Mouse (Mus musculus) CH12F3 (cell line): ENCODE data around the gene Tmeff1.
"Not testable (repeated sequence)": the region's sequence is repeated elsewhere in the genome, so short reads cannot be mapped to it uniquely, and the experiment has no call there.

Experiments used
- in situ Hi-C: fragments of 300-500 bp; cut with MboI; formaldehyde crosslinking; loops from 2 replicates; pipeline ENCODE4 v1.14.3; 2020; ENCODE audit warnings: low sequenced_read_pairs

Gene Tmeff1

GRCm38 (mm10) chr4:48672915-48673314 is 87.9 kb downstream of the Tmeff1 start:
- in situ Hi-C loops = no loop called here

GRCm38 (mm10) chr4:48674412-48674811 is 89.4 kb downstream of the Tmeff1 start:
- in situ Hi-C loops = no loop called here

- in situ Hi-C loops = no loop called here
Measured at GRCm38 (mm10) chr4:48676570-48677185, 91.7 kb downstream of the Tmeff1 start.

GRCm38 (mm10) chr4:48677276-48677675 is 92.3 kb downstream of the Tmeff1 start:
- in situ Hi-C loops = no loop called here

GRCm38 (mm10) chr4:48677812-48678211 is 92.8 kb downstream of the Tmeff1 start:
- in situ Hi-C loops = no loop called here

- in situ Hi-C loops = no loop called here
Measured at GRCm38 (mm10) chr4:48678793-48679192, 93.8 kb downstream of the Tmeff1 start.

- in situ Hi-C loops = not testable (repeated sequence)
Measured at GRCm38 (mm10) chr4:48679728-48680127, 94.8 kb downstream of the Tmeff1 start.

- in situ Hi-C loops = no loop called here
Measured at GRCm38 (mm10) chr4:48680214-48680613, 95.2 kb downstream of the Tmeff1 start.

DNA sequence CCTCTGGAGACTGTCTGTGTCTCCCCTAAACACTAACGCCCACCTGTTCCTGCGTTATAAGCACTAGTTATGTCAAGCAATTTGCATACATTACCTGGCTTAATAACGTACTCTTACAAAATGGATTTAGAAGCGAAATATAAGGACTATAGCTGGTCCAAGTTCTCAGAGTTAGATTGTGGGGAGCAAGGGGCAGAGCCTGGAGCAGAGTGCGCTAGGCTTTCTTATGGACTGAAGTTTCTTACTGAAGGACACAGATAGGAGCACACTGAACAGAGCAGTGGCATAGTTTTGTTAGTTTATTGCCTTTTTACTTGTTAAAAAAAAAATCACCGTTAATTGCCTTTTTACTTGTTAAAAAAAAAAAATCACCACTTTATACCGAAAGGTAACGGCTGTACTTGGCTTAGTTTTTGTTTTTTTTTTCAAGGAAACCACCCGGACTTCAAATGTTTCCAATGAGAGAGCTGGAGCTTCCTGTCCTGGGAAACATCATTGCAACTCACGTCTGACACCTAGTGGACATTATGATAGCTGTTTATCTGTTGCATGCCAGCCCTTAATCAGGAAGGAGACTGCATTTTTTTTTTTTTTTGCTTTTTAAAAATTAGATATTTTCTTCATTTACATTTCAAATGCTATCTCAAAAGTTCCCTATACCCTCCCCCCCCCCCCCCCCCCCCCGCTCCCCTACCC is 95.8 kb downstream of the Tmeff1 start:
- in situ Hi-C loops = no loop called here

DNA sequence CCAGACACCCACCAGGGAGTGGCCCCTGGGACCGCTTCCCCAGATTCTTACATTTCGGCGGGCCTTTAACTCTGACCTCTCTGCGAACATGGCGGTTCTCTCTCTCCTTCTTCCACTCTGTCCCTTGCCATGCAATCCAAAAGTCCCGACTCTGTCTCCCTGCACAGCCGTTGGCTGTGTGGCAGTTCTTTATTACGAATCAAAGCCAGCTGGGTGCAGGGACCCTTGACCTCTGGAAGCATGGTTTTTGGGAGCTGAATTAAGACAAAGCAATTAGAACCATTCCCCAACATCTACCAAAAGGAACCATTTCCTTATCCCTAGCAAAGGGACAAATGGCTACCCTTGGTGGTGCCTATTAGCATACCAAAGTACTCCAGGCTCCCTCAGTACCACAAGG is 98.2 kb downstream of the Tmeff1 start:
- in situ Hi-C loops = no loop called here

DNA sequence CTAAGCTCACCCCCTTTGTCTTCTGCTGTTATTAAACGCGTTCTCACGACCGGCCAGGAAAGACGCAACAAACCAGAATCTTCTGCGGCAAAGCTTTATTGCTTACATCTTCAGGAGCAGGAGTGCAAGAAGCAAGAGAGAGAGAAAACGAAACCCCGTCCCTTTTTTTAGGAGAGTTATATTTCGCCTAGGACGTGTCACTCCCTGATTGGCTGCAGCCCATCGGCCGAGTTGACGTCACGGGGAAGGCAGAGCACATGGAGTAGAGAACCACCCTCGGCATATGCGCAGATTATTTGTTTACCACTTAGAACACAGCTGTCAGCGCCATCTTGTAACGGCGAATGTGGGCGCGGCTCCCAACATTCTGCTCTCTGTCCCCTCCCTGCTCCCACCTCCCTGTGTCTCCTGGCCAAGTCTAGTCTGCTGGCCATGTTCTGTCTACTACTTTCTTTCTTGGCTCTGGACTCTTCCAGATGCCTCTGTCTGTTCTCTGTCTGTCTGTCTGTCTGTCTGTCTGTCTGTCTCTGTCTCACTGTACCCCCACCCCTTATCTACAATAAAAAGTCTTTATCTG is 98.7 kb downstream of the Tmeff1 start:
- in situ Hi-C loops = not testable (repeated sequence)

GRCm38 (mm10) chr4:48684593-48685187 is 99.7 kb downstream of the Tmeff1 start:
- in situ Hi-C loops = no loop called here

DNA sequence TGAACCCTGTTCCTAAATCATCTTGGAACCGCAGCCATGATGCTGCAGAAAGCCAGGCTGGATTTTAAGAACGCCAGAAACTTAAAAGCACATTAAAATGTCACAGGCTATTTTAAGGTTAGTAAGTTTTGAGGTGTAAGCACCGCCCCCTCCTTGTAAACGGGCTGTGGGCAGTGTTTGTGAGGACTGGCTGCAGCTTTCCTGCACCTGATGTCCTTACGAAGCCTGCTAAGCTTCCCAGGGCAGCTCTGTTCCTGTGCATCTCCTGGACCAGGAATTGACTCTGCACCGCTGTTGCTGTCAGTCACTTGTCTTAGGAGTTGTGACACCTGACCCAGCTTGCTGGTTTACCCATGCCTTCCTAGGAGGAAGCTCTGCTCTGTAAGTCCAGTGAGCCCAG is 103.2 kb downstream of the Tmeff1 start:
- in situ Hi-C loops = no loop called here

DNA sequence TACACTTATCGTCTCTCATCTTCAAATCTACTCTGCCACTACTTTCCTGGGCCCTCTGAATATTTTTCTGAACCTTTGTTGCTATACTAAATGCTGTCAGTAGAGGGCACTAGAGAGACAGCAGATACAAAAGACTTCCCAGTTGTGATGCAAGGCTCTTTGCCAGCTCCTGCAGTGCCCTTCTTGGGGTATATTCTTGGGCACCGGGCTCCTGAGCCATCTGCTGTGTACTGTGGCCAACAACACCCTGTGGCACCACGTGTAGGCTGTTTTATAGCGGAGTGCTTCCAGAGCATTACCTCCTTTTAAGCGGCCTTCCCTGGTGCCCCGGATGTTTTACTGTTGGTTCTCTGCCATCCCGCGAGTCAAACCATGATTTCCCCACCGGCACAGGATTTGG is 105.7 kb downstream of the Tmeff1 start:
- in situ Hi-C loops = no loop called here

DNA sequence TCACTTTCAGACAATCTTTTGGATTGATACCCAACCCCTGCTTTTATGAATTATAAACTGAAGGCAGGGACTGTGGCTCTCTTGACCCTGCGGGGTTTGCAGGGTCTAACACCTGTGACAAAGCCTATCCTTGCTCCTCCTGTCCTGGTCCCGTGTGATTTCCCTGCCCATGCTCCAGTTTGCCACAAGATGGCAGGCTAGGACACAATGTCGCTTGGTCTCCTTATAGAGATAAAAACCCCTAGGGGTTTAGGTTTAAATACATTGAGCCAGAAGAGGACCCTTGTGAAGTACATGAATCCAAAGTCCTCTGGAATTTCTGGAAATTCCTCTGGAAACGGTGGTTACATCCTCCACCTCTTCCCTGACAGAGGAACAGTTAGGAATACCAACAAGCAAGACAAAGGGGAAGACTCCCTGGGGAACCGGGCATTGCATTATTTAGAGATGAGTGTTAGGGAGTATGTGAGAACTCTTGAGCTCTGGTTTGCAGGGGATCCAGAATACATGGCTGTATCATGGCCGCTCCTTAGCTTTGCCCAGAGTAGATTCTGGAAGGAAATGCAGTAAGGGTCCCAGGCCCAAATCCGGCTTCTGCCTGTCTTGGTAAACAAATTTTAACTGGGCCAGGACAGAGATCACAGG is 106.9 kb downstream of the Tmeff1 start:
- in situ Hi-C loops = no loop called here

DNA sequence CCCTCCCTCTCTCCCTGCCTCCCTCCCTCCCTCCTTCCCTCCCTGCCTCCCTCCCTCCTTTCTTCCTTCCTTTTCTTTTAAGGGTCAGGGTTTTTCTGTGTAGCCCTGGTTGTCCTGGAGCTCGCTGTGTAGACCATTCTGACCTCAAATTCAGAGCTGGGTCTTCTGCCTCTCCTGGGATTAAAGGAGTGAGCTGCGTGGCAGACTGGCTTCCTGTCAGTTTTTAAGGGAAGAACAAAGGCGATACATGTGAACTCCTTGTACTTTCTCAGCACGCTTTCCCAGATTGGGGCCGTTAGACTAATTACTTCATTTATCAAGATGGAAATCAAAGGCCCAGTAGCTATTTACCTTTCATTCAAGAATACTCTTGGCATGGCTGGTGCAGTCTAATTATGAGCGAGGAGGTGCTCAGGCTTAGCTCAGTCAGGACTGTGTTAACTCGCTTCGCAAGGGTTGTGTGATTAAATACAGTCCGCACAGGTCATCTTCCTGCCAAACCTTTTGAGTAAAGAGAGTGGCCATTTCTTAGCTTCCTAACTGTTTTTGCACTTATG is 107.8 kb downstream of the Tmeff1 start:
- in situ Hi-C loops = no loop called here

DNA sequence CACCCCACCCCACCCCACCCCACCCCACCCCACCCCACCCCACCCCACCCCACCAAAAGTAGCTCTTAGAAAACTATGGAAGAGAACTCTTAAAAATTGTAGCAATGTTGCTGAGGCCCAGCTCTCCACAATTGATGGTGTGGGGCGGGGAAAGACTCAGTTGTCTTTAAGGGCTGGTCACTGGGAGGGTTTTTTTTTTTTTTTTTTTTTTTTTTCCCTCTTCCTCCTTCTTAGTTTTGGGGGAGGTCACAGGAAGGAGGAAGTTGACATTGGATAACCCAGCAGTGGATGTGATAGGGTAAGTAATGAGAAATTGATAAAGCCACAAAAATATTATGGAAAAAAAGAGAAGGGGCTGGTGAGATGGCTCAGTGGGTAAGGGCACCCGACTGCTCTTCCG is 111.7 kb downstream of the Tmeff1 start:
- in situ Hi-C loops = no loop called here

DNA sequence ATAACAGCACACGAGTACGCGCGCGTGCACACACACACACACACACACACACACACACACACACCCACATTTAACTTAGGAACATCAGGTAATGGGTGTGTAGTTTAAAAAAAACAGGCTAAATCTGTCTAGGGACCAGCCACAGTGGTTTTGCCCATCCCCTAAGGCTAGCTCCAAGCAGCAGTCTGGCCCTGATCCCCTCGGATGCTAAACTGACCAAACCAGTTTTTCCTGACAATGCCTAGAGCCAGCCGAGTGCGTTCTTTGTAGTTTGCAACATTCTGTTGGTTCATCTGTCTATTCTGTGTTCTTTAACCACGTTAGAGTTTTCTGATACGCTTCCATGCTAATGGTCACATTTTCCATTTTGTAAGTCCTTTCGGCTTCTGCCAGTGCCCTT is 112.3 kb downstream of the Tmeff1 start:
- in situ Hi-C loops = no loop called here
